Mouse (Mus musculus) thymus, adult 2 months (tissue): ENCODE measurements around the gene Maea. TPM values are rescaled to one million over a fixed set of nuclear protein-coding genes. Genes with fewer than 3 reads are reported as not detected.

ENCODE experiments used
- DNase-seq: peaks from one replicate; pipeline ENCODE4 v3.0.0; 2021
- H3K27ac ChIP-seq: fragments of 200-500 bp; 2 replicates; pipeline ENCODE4 v1.5.1; 2012; ENCODE audit warnings: low read length, control low read depth; ENCODE audit not compliant: control insufficient read depth, insufficient read depth
- H3K27me3 ChIP-seq: fragments of 200-500 bp; 2 replicates; pipeline ENCODE4 v1.6.1; 2012; ENCODE audit warnings: mild to moderate bottlenecking, low read length, moderate library complexity, mixed read lengths; ENCODE audit not compliant: control insufficient read depth, insufficient read depth
- H3K36me3 ChIP-seq: fragments of 200-500 bp; 2 replicates; pipeline ENCODE4 v1.6.1; 2012; ENCODE audit warnings: mild to moderate bottlenecking, low read length, moderate library complexity; ENCODE audit not compliant: control insufficient read depth, insufficient read depth
- H3K4me1 ChIP-seq: fragments of 200-500 bp; replicated peaks from 2 replicates; pipeline ENCODE4 v1.6.1; 2012; ENCODE audit warnings: low read length; ENCODE audit not compliant: control insufficient read depth, insufficient read depth
- H3K4me3 ChIP-seq: fragments of 200-500 bp; 2 replicates; pipeline ENCODE4 v1.5.1; 2012; ENCODE audit warnings: mild to moderate bottlenecking, low read length, control low read depth, moderate library complexity; ENCODE audit not compliant: control insufficient read depth, insufficient read depth
- CTCF ChIP-seq: fragments of 200-500 bp; IDR thresholded peaks from 2 replicates; pipeline ENCODE4 v1.5.1; 2012; ENCODE audit warnings: mild to moderate bottlenecking, control low read depth, low read length, moderate library complexity, borderline replicate concordance; ENCODE audit not compliant: control insufficient read depth, poor library complexity, insufficient read depth; ENCODE audit errors: extremely low read depth
- POLR2A ChIP-seq: fragments of 200-500 bp; IDR thresholded peaks from 2 replicates; pipeline ENCODE4 v1.6.1; 2012; ENCODE audit warnings: mild to moderate bottlenecking, low read length, control low read depth, moderate library complexity; ENCODE audit not compliant: control insufficient read depth, poor library complexity, insufficient read depth; ENCODE audit errors: extremely low read depth
- WGBS: fragments of 180-500 bp; shearing (Covaris S2); methylation state at CpG from one replicate; pipeline ENCODE4 v1.1.7; 2018; 5-methylcytosine and 5-hydroxymethylcytosine counted together
- polyA plus RNA-seq: library from polyadenylated mRNA; depleted of rRNA; stranded (reverse); fragments of >200 nt; gene quantifications from 2 replicates; pipeline ENCODE4 v1.2.3, GENCODE M21; 2012

The Maea gene
- polyA plus RNA-seq, 1 experiment, result 130 TPM

DNA sequence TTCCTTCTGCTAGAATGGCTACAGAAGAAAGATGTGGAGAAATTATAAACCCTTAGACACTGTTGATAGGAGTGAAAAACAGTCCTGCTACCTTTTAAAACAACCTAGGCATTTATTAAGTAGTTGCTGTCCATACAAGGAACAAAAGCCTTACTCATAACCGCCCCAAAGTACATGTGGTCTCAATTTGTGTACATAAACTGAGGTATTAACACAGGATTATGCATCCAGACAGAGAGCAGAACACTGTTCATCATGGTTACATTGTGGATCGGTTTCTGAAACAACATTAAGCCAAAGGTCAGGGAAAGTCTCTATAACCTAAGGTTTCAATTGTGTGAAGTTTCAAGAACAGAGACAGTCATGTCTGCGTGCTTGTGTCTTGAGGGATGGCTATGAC, 17.7 kb downstream of the Maea start:
- peaks cover 3% of the 10 kb centered on the region for H3K4me1 ChIP-seq
- H3K36me3 ChIP-seq, result no peaks in the 10 kb centered on the region
- H3K27ac ChIP-seq, result no peak overlapping the region
- WGBS, result 94% methylated on average over 3 of the region's 3 CpGs
- no peaks in the 10 kb centered on the region for H3K27me3 ChIP-seq
- DNase-seq, result no peak
- TF ChIP-seq POLR2A, result no peak
- no peak for TF ChIP-seq CTCF
- H3K4me3 ChIP-seq, result no peak overlapping the region

DNA sequence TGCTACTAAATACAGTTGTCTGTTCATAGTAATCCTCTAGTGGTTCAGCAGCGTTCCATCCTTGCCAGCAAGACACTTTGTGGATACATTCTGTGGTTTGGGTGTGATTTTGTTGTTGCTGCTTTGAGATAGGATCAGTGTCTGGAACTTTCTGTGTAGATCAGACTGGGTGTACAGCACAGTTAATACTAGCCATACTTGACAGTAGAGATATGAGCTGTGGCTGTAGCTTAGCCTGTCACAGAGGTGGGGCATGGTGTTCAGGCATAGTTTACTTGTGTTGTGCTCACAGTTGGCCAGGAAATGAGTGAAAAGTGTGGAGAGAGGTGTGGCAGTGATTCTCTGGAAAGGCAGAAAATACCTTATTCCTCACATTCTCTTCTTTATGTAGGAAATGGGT, 22.2 kb downstream of the Maea start:
- no peak for DNase-seq
- Histone ChIP-seq H3K4me1 (no peaks in the 10 kb centered on the region), H3K27ac (no peak overlapping the region), H3K4me3 (no peak overlapping the region), H3K27me3 (no peaks in the 10 kb centered on the region), H3K36me3 (peaks cover 32% of the 10 kb centered on the region)
- TF ChIP-seq CTCF (no peak), POLR2A (no peak)
- WGBS, result 56% methylated on average over 1 of the region's 1 CpGs

DNA sequence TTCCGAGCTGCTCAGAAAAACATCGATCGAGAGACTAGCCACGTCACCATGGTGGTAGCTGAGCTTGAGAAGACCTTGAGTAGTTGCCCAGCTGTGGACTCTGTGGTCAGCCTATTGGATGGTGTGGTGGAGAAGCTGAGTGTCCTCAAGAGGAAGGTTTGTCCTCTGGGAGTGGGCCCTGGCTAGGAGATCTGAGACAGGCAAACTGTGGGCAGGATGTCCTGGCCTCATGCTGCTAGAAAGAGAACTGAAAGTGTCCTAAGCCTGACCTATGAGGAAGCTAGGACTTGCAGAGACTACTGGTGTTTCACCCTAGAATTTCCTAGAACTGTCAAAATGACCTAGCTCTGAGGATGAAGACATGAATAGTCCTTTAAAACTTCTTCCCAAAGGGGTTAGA, 23.2 kb downstream of the Maea start:
- Histone ChIP-seq H3K27me3 (no peaks in the 10 kb centered on the region), H3K27ac (no peak overlapping the region), H3K36me3 (peaks cover 42% of the 10 kb centered on the region), H3K4me3 (no peak overlapping the region), H3K4me1 (no peaks in the 10 kb centered on the region)
- 85% methylated on average over 4 of the region's 4 CpGs for WGBS
- no peak for DNase-seq
- TF ChIP-seq POLR2A (no peak), CTCF (no peak)

DNA sequence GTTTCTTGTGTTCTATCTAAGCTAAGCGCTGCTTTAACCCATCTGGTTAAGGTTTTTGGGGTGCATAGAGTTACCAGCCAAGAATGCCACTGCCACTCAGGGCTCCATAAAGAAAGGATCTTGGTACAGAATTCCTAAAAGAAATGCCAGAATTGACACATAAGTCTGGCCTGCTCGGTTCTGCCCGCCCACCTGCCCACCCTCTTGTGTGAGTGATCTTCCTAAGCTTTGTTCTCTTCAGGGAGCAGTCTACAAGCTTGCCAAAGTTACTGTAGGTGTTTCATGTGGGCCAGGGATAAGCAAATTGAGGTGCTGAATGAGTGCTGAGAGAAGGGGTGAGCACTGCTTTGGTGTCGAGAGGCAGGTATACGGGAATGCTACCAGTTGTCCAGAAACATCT, 28.0 kb downstream of the Maea start:
- Histone ChIP-seq H3K36me3 (peaks cover 77% of the 10 kb centered on the region), H3K27me3 (no peaks in the 10 kb centered on the region), H3K4me1 (no peaks in the 10 kb centered on the region), H3K4me3 (no peak overlapping the region), H3K27ac (no peak overlapping the region)
- 97% methylated on average over 5 of the region's 5 CpGs for WGBS
- TF ChIP-seq POLR2A, result no peak
- no peak for TF ChIP-seq CTCF
- no peak for DNase-seq

GRCm38 (mm10) chr5:33368651-33369050, 33.3 kb downstream of the Maea start:
- Histone ChIP-seq H3K4me1 (no peaks in the 10 kb centered on the region), H3K27me3 (no peaks in the 10 kb centered on the region), H3K27ac (no peak overlapping the region), H3K4me3 (no peak overlapping the region), H3K36me3 (peaks cover 77% of the 10 kb centered on the region)
- WGBS, result 96% methylated on average over 4 of the region's 4 CpGs
- no peak for DNase-seq
- TF ChIP-seq POLR2A (no peak), CTCF (no peak)

DNA sequence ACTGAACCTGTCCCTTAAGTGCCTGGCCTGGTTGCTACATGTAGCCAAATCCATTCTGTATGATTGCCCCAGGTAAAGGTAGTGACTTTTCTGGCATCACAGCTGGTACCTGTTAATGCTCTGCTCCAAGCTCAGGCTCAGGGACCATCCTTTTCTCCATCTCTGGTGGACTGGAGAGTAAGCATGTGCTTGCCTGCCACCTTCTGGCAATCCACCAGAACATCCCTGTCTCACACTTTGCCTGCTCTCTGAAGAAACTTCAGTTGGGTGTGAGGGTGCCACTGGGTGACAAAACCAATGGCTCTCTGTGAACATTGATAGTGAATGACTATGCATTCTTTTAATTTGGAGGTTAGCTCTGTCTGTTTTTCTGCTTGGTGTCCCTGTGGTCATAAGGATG, 35.8 kb downstream of the Maea start:
- no peak overlapping the region for H3K4me3 ChIP-seq
- DNase-seq, result no peak
- no peak overlapping the region for H3K27ac ChIP-seq
- no peaks in the 10 kb centered on the region for H3K27me3 ChIP-seq
- H3K4me1 ChIP-seq, result no peaks in the 10 kb centered on the region
- H3K36me3 ChIP-seq, result peaks cover 64% of the 10 kb centered on the region
- TF ChIP-seq CTCF, result no peak
- TF ChIP-seq POLR2A, result no peak

DNA sequence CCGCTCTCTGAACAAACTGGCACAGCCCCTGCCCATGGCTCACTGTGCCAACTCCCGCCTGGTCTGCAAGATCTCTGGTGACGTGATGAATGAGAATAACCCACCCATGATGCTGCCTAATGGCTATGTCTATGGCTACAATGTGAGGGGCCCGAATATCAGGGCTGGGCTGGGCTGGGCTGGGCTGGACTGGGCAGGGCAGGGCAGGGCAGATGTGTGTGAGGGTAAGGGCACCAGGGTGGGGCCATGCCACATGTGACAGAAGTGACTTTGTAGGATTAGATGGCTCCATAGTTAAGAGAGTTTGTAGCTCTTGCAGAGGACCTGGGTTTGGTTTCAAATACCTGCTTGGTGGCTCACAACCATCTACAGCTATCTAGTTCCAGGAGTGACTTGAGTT, 36.4 kb downstream of the Maea start:
- 99% methylated on average over 4 of the region's 4 CpGs for WGBS
- Histone ChIP-seq H3K27ac (no peak overlapping the region), H3K27me3 (no peaks in the 10 kb centered on the region), H3K36me3 (peaks cover 59% of the 10 kb centered on the region), H3K4me1 (no peaks in the 10 kb centered on the region; the same call in 1 of the 2 replicates), H3K4me3 (no peak overlapping the region)
- no peak for DNase-seq
- no peak for TF ChIP-seq CTCF
- TF ChIP-seq POLR2A, result no peak
